Mouse (Mus musculus) left cerebral cortex, postnatal 10 days (tissue): ENCODE results near the gene Psmd7. TPM values are rescaled to one million over a fixed set of nuclear protein-coding genes. Genes with fewer than 3 reads are reported as not detected.

Source experiments
- DNase-seq, 2 experiments: peaks; one replicate each; pipeline ENCODE4 v3.0.0; 2021 to 2022; ENCODE audit warnings: low spot score in 2 of 2, mixed read lengths in 1 of 2; ENCODE audit errors: extremely low spot score in 1 of 2
- intact Hi-C: fragments of 180-260 bp; cut with DNase I; formaldehyde crosslinking; loops from one replicate; pipeline ENCODE4 v1.15.1; 2025
- microRNA-seq: library from miRNA; unstranded; fragments of <30 nt; microRNA quantifications from one replicate; pipeline ENCODE4 v1.2.0, GENCODE M21; 2022
- total RNA-seq, 2 experiments: library from RNA; stranded (reverse); gene quantifications; 2 replicates each; pipeline ENCODE4 v1.2.3; 2021

The Psmd7 gene
- total RNA-seq, 2 experiments from 2014 or later: 107 TPM

- intact Hi-C loops: no loop called here
- no peak for DNase-seq
These were observed 44.1 kb downstream of the Psmd7 start for GRCm38 (mm10) chr8:107544211-107544610.

- no peak for DNase-seq
- intact Hi-C loops: no loop called here
These were observed 44.5 kb downstream of the Psmd7 start for GRCm38 (mm10) chr8:107543714-107544113.

- DNase-seq: no peak
- intact Hi-C loops: no loop called here
These were observed 46.1 kb downstream of the Psmd7 start for GRCm38 (mm10) chr8:107542151-107542550.

GRCm38 (mm10) chr8:107541369-107541768, 46.9 kb downstream of the Psmd7 start:
- intact Hi-C loops: no loop called here
- no peak for DNase-seq

- no peak for DNase-seq
- intact Hi-C loops: no loop called here
These were observed 47.6 kb downstream of the Psmd7 start for GRCm38 (mm10) chr8:107540623-107541022.

- DNase-seq: no peak
- intact Hi-C loops: no loop called here
These were observed 50.8 kb downstream of the Psmd7 start for GRCm38 (mm10) chr8:107537472-107537871.

Small RNAs within 50 kb of the gene (microRNA-seq; reads per million reads assigned to microRNA genes)
- gene Mir140: 1,121 reads per million, percentile 79 among the genes with 10 or more reads in this experiment

Other genes starting within 250 kb of the Psmd7 start
- 1 to 10 TPM; 3.0 to 3.4 TPM for gene Nqo1, start 185.3 kb downstream of the Psmd7 start, total RNA-seq
- gene Nob1, start 163.4 kb downstream of the Psmd7 start, total RNA-seq: 10 to 100 TPM; 32.7 to 38.0 TPM
- gene Wwp2, start 152.1 kb downstream of the Psmd7 start, total RNA-seq: 10 to 100 TPM; 34.8 to 36.1 TPM